Mouse (Mus musculus) ES-E14 (cell line): ENCODE data around the gene Gm13290.

Experiments
- CHD2 ChIP-seq: IDR thresholded peaks from 2 replicates; pipeline ENCODE4 v1.6.1; 2014; ENCODE audit warnings: mild to moderate bottlenecking, low read depth, low read length, inconsistent platforms
- MAFK ChIP-seq: IDR thresholded peaks from 2 replicates; pipeline ENCODE4 v1.6.1; 2014; ENCODE audit warnings: mild to moderate bottlenecking, low read depth, low read length, inconsistent platforms; ENCODE audit not compliant: insufficient read depth
- ZC3H11A ChIP-seq: IDR thresholded peaks from 2 replicates; pipeline ENCODE4 v1.6.1; 2012; ENCODE audit warnings: low read depth, mild to moderate bottlenecking, inconsistent platforms, low read length, borderline replicate concordance

GRCm38 (mm10) chr4:88741426-88741825 is 32.2 kb upstream of the Gm13290 start:
- no peak for TF ChIP-seq MAFK
- no peak for TF ChIP-seq ZC3H11A
- no peak for TF ChIP-seq CHD2
